Mouse (Mus musculus): Measurements from ENCODE around the gene Kcnk13.
"Not testable (repeated sequence)": the region's sequence is repeated elsewhere in the genome, so short reads cannot be mapped to it uniquely, and the experiment has no call there.

Gene Kcnk13

GRCm38 (mm10) chr12:99965203-99966115, 1.2 kb downstream of the Kcnk13 start:
- DNase-seq (ENCODE audit: low spot score): no peak

GRCm38 (mm10) chr12:99966116-99966770, 1.9 kb downstream of the Kcnk13 start:
- no peak for DNase-seq (ENCODE audit: low spot score)

GRCm38 (mm10) chr12:99966881-99967363, 2.6 kb downstream of the Kcnk13 start:
- no peak for DNase-seq (ENCODE audit: low spot score)

GRCm38 (mm10) chr12:99969906-99970305, 5.6 kb downstream of the Kcnk13 start:
- no peak for DNase-seq (ENCODE audit: low spot score)

GRCm38 (mm10) chr12:99971205-99971894, 7.1 kb downstream of the Kcnk13 start:
- DNase-seq (ENCODE audit: low spot score): not testable (repeated sequence)

- no peak for DNase-seq (ENCODE audit: low spot score)
Measured at GRCm38 (mm10) chr12:99972825-99973224, 8.5 kb downstream of the Kcnk13 start.

- no peak for DNase-seq (ENCODE audit: low spot score)
Measured at GRCm38 (mm10) chr12:99973659-99974058, 9.4 kb downstream of the Kcnk13 start.

- DNase-seq (ENCODE audit: low spot score): no peak
Measured at GRCm38 (mm10) chr12:99979541-99979940, 15.2 kb downstream of the Kcnk13 start.

GRCm38 (mm10) chr12:99986797-99987196, 22.5 kb downstream of the Kcnk13 start:
- no peak for DNase-seq (ENCODE audit: low spot score)

GRCm38 (mm10) chr12:99988144-99988543, 23.8 kb downstream of the Kcnk13 start:
- no peak for DNase-seq (ENCODE audit: low spot score)

- no peak for DNase-seq (ENCODE audit: low spot score)
Measured at GRCm38 (mm10) chr12:99992362-99992862, 28.1 kb downstream of the Kcnk13 start.

GRCm38 (mm10) chr12:99993146-99993890, 29.0 kb downstream of the Kcnk13 start:
- no peak for DNase-seq (ENCODE audit: low spot score)

GRCm38 (mm10) chr12:99995951-99996350, 31.7 kb downstream of the Kcnk13 start:
- no peak for DNase-seq (ENCODE audit: low spot score)

GRCm38 (mm10) chr12:99999726-100000125, 35.4 kb downstream of the Kcnk13 start:
- DNase-seq (ENCODE audit: low spot score): no peak

GRCm38 (mm10) chr12:100000381-100000780, 36.1 kb downstream of the Kcnk13 start:
- DNase-seq (ENCODE audit: low spot score): no peak

- no peak for DNase-seq (ENCODE audit: low spot score)
Measured at GRCm38 (mm10) chr12:100001246-100001645, 36.9 kb downstream of the Kcnk13 start.

- no peak for DNase-seq (ENCODE audit: low spot score)
Measured at GRCm38 (mm10) chr12:100001910-100002309, 37.6 kb downstream of the Kcnk13 start.

GRCm38 (mm10) chr12:100002914-100003587, 38.8 kb downstream of the Kcnk13 start:
- no peak for DNase-seq (ENCODE audit: low spot score)

- DNase-seq (ENCODE audit: low spot score): no peak
Measured at GRCm38 (mm10) chr12:100005285-100005684, 41.0 kb downstream of the Kcnk13 start.

- no peak for DNase-seq (ENCODE audit: low spot score)
Measured at GRCm38 (mm10) chr12:100006681-100007080, 42.4 kb downstream of the Kcnk13 start.

- no peak for DNase-seq (ENCODE audit: low spot score)
Measured at GRCm38 (mm10) chr12:100012839-100013238, 48.5 kb downstream of the Kcnk13 start.
